Mouse (Mus musculus) CH12.LX (cell line): ENCODE results near the gene Mmp15.

Experiments
- CTCF ChIP-seq, 2 experiments: IDR thresholded peaks in 1 of 2; conservative IDR thresholded peaks in 1 of 2; 2 replicates each; pipeline ENCODE4 v1.5.1; 2011 to 2012; ENCODE audit warnings: low read depth in 2 of 2, low read length in 2 of 2, improper control_type of control experiment in 1 of 2, inconsistent platforms in 1 of 2, mild to moderate bottlenecking in 1 of 2, moderate library complexity in 1 of 2
- ELF1 ChIP-seq: IDR thresholded peaks from 2 replicates; pipeline ENCODE4 v1.6.1; 2014; ENCODE audit warnings: low read depth, mild to moderate bottlenecking, inconsistent platforms, low read length, improper control_type of control experiment
- JUN ChIP-seq: IDR thresholded peaks from 2 replicates; pipeline ENCODE4 v1.6.1; 2011; ENCODE audit warnings: low read depth, mild to moderate bottlenecking, low read length, improper control_type of control experiment, moderate library complexity; ENCODE audit not compliant: insufficient read depth
- POLR2A ChIP-seq: IDR thresholded peaks from 2 replicates; pipeline ENCODE4 v1.6.1; 2011; ENCODE audit warnings: low read depth, mild to moderate bottlenecking, improper control_type of control experiment, low read length
- RCOR1 ChIP-seq: conservative IDR thresholded peaks from 2 replicates; pipeline ENCODE4 v1.6.1; 2012; ENCODE audit warnings: low read depth, mild to moderate bottlenecking, inconsistent platforms, low read length, improper control_type of control experiment
- USF1 ChIP-seq: IDR thresholded peaks from 2 replicates; pipeline ENCODE4 v1.6.1; 2014; ENCODE audit warnings: low read depth, mild to moderate bottlenecking, inconsistent platforms, low read length, improper control_type of control experiment
- ZC3H11A ChIP-seq: IDR thresholded peaks from 2 replicates; pipeline ENCODE4 v1.6.1; 2012; ENCODE audit warnings: low read depth, mild to moderate bottlenecking, inconsistent platforms, low read length, improper control_type of control experiment
- ZKSCAN1 ChIP-seq: IDR thresholded peaks from 2 replicates; pipeline ENCODE4 v1.6.1; 2012; ENCODE audit warnings: low read depth, inconsistent platforms, low read length, improper control_type of control experiment, borderline replicate concordance

GRCm38 (mm10) chr8:95375374-95375930 is 23.4 kb downstream of the Mmp15 start:
- TF ChIP-seq USF1: no peak
- TF ChIP-seq ZC3H11A: no peak
- TF ChIP-seq RCOR1: no peak
- TF ChIP-seq POLR2A: no peak
- TF ChIP-seq CTCF (conservative IDR thresholded peaks at IDR 0.05 in 1 of 2, IDR thresholded peaks at IDR 0.05 in 1 of 2; ENCODE audit: low read depth in 2 of 2, low read length in 2 of 2): no peak
- no peak for TF ChIP-seq JUN
- TF ChIP-seq ELF1: no peak
- TF ChIP-seq ZKSCAN1: no peak
